Comparison of ENCODE assay signal across 20 mouse cellular contexts in the genomic region with DNA sequence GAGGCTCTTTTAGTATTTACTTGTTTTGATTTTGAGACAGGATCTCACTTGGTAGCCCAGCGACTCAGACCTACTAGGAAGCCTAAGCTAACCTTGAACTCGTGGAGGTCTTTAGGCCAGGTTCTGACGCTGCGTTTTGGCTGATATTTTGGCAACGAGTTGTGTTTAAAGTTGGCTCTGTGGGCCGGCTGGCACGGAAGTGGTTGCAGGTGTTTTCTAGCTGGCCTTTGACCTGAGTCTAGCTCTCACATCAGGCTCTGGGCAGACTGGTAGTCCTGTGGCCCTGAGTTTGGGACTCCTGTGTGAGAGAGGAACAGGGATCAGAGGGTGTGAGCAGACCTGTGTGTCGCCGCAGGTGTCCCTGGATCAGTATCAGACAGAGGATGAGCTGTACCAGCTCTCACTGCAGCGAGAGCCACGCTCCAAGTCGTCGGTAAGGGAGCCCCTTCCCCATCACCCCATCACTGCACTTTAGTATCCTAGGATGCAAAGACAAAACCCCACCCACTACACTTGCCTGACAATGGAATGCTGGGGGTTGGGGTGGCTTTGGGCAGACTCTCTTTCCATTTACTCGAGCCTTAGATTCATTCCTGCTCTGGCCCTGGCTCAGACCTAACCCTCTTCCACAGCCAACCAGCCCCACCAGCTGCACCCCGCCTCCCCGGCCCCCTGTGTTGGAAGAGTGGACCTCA. TPM values are rescaled to one million over a fixed set of nuclear protein-coding genes. Genes with fewer than 3 reads are reported as not detected.
A peak's percentile ranks its signal among the peaks of the same experiment; 100 is the strongest.
DNase-seq lines count a peak whose midpoint lies in the region; ATAC-seq lines count a peak whose summit lies in the region.
"Had no signal": no experiment of that assay in that cellular context is flagged by ENCODE, and none has a peak within 500 bp of the region (broad histone marks: within the 10 kb centered on the region; RNA-seq: fewer than 3 reads in every experiment).

No protein-coding gene starts in this region.

- H3K27ac ChIP-seq in neural tube, embryonic 11.5 days (ENCODE audit: low read depth, low read length) = no peak overlapping the region
- H3K27ac ChIP-seq: forebrain, embryonic 13.5 days; heart, embryonic 13.5 days; hindbrain, embryonic 12.5 days; hindbrain, postnatal 0 days had no signal

- no peaks in the 10 kb centered on the region for H3K36me3 ChIP-seq in neural tube, embryonic 11.5 days (ENCODE audit: control insufficient read depth, insufficient read depth, low read length)
- H3K36me3 ChIP-seq: heart, embryonic 13.5 days; hindbrain, embryonic 12.5 days had no signal

- peak; percentile 7 for DNase-seq in cerebellum, adult 8-10 months
- no peak for DNase-seq in cerebellum, adult 11 months
- DNase-seq in neural tube, embryonic 11.5 days (ENCODE audit: low spot score) = no peak
- DNase-seq in neural tube, embryonic 10.5 days (ENCODE audit: extremely low spot score, low spot score) = no peak
- DNase-seq in ZHBTc4 (ENCODE audit: low read depth, low spot score) = peak; percentile 44
- DNase-seq in layer of hippocampus, adult 9-11 months = no peak
- DNase-seq in heart, adult 11 months = no peak
- DNase-seq: adrenal gland, adult 8-10 months; adrenal gland, postnatal 36 days; cerebellum, adult 9-10 months; cerebellum, postnatal 25 days; forebrain, postnatal 0 days; gastrocnemius, postnatal 14 days; heart, postnatal 36 days had no signal

- no peaks in the 10 kb centered on the region for H3K27me3 ChIP-seq in neural tube, embryonic 11.5 days (ENCODE audit: control insufficient read depth, insufficient read depth, low read length)
- H3K27me3 ChIP-seq: CH12.LX; forebrain, embryonic 13.5 days had no signal

- WGBS in neural tube, embryonic 11.5 days = 59% methylated on average over 16 of the region's 16 CpGs

- H3K4me3 ChIP-seq in neural tube, embryonic 11.5 days (ENCODE audit: low read depth, low read length) = no peak overlapping the region
- H3K4me3 ChIP-seq: forebrain, embryonic 13.5 days; heart, embryonic 13.5 days; hindbrain, embryonic 12.5 days had no signal

- H3K4me1 ChIP-seq in neural tube, embryonic 11.5 days (ENCODE audit: control insufficient read depth, insufficient read depth, low read length) = peaks cover 3% of the 10 kb centered on the region; the same call in 1 of the 2 replicates
- H3K4me1 ChIP-seq: heart, embryonic 13.5 days had no signal

- H3K4me2 ChIP-seq in neural tube, embryonic 11.5 days (ENCODE audit: low read depth) = no peak overlapping the region
- H3K4me2 ChIP-seq: forebrain, embryonic 13.5 days; heart, embryonic 13.5 days; hindbrain, embryonic 12.5 days had no signal

- ATAC-seq in neural tube, embryonic 11.5 days (ENCODE audit: insufficient read depth, low FRiP score, low TSS enrichment) = no peak
- ATAC-seq: forebrain, embryonic 13.5 days; forebrain, postnatal 0 days; hindbrain, postnatal 0 days; Patski had no signal

- peak overlapping the region; percentile 4; the same call in 1 of the 2 replicates for H3K9ac ChIP-seq in neural tube, embryonic 11.5 days (ENCODE audit: low read length)
- H3K9ac ChIP-seq: forebrain, embryonic 13.5 days; forebrain, postnatal 0 days; heart, embryonic 13.5 days; hindbrain, embryonic 12.5 days had no signal

- no peaks in the 10 kb centered on the region for H3K9me3 ChIP-seq in neural tube, embryonic 11.5 days (ENCODE audit: control insufficient read depth, low read length)
- H3K9me3 ChIP-seq: forebrain, embryonic 13.5 days; heart, embryonic 13.5 days; hindbrain, embryonic 12.5 days had no signal

RNA-seq across cellular contexts. Expression of a gene that starts 8.8 kb away (rescaled TPM):
- polyA plus RNA-seq in neural tube, embryonic 11.5 days (2014; fragmentation: Nextera tagmentation; extraction: Ambion mirVana) = 17.6 and 20.3 TPM in 2 replicates

RNA-seq across cellular contexts. Expression of a gene that starts 10.6 kb away (rescaled TPM):
- 13.4 and 14.5 TPM in 2 replicates for polyA plus RNA-seq in neural tube, embryonic 11.5 days (2014; fragmentation: Nextera tagmentation; extraction: Ambion mirVana)
- polyA plus RNA-seq: Patski had no signal

RNA-seq across cellular contexts. Expression of a gene that starts 23.8 kb away (rescaled TPM):
- polyA plus RNA-seq in neural tube, embryonic 11.5 days (2014; fragmentation: Nextera tagmentation; extraction: Ambion mirVana) = 4.4 and 6.0 TPM in 2 replicates

RNA-seq across cellular contexts. Expression of a gene that starts 44.5 kb away (rescaled TPM):
- polyA plus RNA-seq in neural tube, embryonic 11.5 days (2014; fragmentation: Nextera tagmentation; extraction: Ambion mirVana) = 214 and 224 TPM in 2 replicates

Comparison
In these comparisons a context has a peak if more than half of its experiments do, and no peak if none do; other contexts are left out.
1. DNase-seq: peak in cerebellum, adult 8-10 months (single experiment) and ZHBTc4 (single experiment); none in cerebellum, adult 11 months (single experiment), neural tube, embryonic 11.5 days (single experiment), neural tube, embryonic 10.5 days (single experiment), layer of hippocampus, adult 9-11 months (single experiment) and heart, adult 11 months (single experiment).